Mouse (Mus musculus) E14TG2a.4 (cell line): ENCODE results near the gene Pard6a.

Experiments
- CTCF ChIP-seq: conservative IDR thresholded peaks from 2 replicates; pipeline ENCODE4 v1.5.1; 2014; ENCODE audit warnings: low read length
- NANOG ChIP-seq: IDR thresholded peaks from 2 replicates; pipeline ENCODE4 v1.6.1; 2014; ENCODE audit warnings: borderline replicate concordance, low read length, mixed read lengths
- POU5F1 ChIP-seq: IDR thresholded peaks from 2 replicates; pipeline ENCODE4 v1.6.1; 2014; ENCODE audit warnings: low read length, borderline replicate concordance

- TF ChIP-seq CTCF (no peak), POU5F1 (no peak), NANOG (no peak)
Observed at GRCm38 (mm10) chr8:105706426-105706825, 5.5 kb downstream of the Pard6a start.
